Mouse (Mus musculus): ENCODE results near the gene Ndufa12.

Ndufa12 gene

GRCm38 (mm10) chr10:94230172-94230981, 31.9 kb downstream of the Ndufa12 start:
- no peak for DNase-seq (ENCODE audit: low spot score)

- DNase-seq (ENCODE audit: low spot score): no peak
Observed at GRCm38 (mm10) chr10:94231025-94231424, 32.5 kb downstream of the Ndufa12 start.

DNA sequence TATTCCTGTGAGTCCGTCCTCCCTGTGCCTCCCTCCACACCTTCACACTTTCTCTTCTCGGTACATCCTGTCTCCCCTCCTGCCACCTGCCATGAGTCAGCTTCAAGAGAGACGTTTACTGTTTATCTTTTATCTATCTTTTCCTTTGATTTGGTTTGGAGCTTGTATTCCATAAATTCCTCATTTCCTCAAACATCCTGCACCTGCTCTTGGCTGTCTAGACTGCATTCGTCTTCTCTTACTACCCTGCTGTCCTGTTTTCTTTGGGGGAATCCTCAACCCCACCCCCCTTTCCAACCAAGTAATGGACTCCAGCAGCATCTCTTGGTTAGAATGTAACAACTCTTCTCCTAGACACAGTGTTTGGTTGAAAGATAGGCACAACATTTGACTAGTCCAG, 36.7 kb downstream of the Ndufa12 start:
- DNase-seq (ENCODE audit: low spot score): no peak

DNA sequence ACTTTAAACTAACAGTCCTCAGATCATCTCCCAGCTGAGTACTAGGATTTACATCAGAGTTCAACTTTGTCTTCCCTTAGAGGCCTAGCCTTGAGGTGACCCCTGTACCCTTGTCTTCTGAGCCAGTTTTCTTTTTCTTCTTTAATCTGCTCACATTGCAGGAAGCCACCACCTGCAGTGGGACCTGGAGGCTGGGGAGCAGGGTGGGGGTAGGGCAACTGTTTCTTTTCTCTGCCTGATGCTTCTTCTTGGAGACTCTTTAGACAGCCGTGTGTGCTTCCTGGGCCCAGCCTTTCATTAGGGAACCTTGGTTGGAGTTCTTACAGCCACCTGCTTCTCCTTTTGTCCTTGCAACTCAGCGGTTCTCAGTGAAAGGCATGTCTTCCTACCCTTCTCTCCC, 42.8 kb downstream of the Ndufa12 start:
- no peak for DNase-seq (ENCODE audit: low spot score)

GRCm38 (mm10) chr10:94247748-94248349, 49.3 kb downstream of the Ndufa12 start:
- DNase-seq (ENCODE audit: low spot score): no peak

DNA sequence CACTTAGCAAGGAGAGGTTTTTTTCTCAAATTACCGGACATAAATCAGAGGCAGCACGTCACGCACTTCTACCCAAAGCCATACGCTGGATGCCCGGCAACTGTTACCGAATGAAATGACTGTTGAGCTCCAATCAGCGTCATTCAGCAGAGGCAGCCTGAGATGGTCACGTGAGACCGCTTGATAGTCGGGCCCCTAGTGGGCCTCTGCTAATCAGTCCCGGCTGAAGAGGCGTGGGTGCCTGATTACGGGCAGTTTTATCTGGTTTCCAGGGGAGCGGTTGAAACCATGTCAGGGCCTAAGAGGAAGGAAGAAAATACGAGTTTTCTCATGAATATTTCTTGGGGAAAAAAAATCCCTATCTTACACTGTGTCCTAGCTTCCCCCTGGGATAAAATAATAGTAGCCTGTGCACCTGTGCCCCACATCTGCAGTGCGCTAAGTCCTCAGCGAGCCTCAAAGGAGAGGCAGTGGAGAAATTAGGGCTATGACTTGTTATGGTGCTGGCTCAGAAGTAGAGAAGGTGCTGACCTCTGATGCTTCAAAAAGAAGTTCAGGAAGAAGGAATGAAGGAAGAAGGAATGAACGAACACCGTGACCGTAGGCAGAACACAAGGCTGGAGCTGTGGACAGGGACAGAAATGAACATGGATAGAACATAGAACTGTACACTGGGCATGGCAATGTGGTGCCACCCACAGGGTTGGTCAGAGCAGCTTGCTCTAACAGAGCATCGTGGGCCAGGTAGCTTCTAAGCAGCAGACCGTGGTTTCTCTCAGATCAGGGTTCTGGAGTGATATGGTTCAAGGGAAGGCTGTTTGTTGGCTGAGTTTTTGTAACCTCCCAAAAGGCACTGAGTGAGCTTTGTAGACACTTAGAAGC, 51.3 kb downstream of the Ndufa12 start:
- no peak for DNase-seq (ENCODE audit: low spot score)

DNA sequence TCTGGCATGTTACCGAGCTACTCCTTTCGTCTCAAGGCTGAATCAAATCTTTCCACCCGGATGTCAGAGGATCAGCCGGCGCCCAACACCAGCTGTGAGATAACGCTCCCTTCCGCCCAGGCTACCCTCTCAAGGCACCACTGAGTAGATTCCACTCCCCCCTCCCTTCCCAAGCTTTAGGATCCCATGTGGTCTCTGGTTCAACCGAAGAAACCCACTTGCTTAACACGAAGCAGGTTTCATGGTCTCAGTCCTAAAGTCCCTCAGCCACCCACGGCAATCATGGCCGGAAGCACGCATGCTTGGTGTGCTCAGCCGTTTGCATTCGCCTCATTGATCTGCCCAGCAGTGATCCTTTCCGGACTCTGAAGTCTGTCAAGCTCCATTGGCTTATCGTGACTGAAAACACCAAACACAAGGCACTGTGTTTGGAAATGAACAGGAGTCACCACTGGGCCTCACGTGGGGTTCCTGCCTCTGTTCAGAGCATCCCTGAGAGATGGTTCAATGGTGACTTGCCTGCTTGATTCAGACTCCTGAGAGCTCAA, 54.8 kb downstream of the Ndufa12 start:
- DNase-seq (ENCODE audit: low spot score): no peak

DNA sequence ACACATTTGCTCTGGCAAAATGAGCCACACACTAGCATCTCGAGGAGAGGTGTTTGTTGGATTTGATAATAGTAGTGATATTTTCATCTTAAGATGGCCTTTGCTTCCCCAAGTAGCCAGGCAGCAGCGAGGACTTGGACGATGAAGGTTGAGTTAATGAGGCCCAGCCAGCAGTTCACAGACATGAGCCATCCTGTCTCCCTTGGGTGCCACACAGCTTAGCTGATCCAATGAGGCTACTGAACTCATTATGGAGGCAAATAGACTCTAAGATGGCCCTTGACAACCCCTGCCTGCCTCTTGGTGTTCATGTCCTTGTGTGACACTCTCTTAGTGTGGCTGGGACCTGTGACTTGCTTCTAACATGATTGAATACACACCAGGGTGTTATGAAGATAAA, 56.2 kb downstream of the Ndufa12 start:
- DNase-seq (ENCODE audit: low spot score): no peak

- DNase-seq (ENCODE audit: low spot score): no peak
Observed at GRCm38 (mm10) chr10:94255744-94256143, 57.2 kb downstream of the Ndufa12 start.

DNA sequence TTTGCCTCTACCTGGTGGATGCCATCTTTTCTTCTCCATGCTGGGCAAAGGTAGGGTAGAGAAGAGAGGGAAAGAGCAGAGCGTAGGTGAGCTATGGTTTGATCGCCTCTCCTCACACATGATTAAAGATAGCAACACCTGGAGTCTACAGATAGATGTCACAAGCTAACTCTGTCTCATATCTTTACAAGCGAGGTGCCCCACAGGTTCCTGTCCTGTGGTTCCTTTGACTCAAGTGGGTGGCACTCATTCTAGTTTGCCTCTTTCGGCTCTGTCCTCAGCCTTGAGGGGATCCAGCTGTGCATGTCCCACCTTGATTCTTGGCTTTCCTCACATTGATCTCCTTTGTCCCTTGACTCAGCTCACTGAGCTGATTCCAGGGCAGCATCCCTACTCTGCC, 58.0 kb downstream of the Ndufa12 start:
- DNase-seq (ENCODE audit: low spot score): no peak

- DNase-seq (ENCODE audit: low spot score): no peak
Observed at GRCm38 (mm10) chr10:94260544-94260943, 62.0 kb downstream of the Ndufa12 start.

DNA sequence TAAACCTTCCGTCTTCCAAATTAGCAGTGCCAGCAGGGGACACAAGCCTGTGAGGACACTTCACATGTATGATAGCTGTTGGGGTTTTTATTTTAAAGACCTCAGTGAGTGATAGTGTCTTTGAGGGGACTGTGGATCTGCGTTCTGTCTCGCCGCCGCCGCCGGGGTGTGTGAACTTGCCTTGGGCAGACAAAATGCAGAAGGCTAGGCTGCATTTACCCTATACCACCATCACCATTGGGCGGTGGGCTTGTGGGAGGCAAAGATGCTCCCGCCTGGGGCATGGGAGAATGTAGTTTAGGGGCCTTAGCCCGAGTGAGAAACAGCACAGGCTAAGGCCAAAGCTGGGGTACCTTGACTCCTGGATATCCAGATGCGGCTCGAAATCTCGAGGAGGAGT, 64.1 kb downstream of the Ndufa12 start:
- DNase-seq (ENCODE audit: low spot score): no peak

GRCm38 (mm10) chr10:94263211-94263610, 64.7 kb downstream of the Ndufa12 start:
- no peak for DNase-seq (ENCODE audit: low spot score)

DNA sequence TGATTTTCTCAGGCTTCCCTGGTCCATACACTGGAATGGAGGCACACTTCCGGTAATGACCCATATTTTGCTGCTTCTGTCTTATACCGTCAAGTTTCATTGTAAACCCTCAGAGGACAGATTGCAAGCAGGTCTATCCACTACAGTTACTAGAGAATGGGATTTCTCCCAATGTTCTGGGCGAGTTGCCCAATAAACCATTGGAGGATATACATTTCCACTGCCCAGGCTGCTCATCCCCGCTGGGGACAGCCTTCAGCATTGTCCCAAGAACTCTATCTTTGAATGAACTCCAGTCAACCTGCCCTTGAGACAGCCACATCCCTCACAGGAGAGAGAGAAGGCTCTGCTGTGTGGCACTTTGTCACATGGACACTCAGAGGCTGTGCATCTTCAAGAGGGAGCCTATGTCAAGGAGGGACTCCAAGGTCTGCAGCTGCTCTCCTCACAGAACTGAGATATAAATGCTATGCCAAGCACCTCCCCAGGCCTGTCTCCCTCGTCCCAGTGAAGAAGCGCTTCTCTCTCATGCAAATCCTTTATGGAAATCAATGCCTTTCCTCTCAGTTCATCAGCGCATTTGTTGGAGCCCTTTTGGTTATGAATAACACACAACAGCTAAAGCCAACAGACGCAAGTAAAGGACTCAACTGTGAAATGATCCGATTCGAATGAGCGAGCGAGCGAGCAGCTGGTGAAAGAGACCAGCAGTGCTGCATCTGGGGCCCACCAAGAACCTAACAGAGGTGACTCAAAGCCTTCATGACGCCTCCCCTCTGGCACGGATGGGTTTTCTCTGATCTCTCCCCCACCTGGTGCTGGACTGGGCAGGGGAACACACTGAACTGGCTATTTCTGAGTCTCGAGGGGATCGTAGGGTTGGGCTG, 67.4 kb downstream of the Ndufa12 start:
- DNase-seq (ENCODE audit: low spot score): no peak

Data from ovary, postnatal 10 days (tissue).